7 mouse cellular contexts compared by ENCODE assay signal in the genomic region with DNA sequence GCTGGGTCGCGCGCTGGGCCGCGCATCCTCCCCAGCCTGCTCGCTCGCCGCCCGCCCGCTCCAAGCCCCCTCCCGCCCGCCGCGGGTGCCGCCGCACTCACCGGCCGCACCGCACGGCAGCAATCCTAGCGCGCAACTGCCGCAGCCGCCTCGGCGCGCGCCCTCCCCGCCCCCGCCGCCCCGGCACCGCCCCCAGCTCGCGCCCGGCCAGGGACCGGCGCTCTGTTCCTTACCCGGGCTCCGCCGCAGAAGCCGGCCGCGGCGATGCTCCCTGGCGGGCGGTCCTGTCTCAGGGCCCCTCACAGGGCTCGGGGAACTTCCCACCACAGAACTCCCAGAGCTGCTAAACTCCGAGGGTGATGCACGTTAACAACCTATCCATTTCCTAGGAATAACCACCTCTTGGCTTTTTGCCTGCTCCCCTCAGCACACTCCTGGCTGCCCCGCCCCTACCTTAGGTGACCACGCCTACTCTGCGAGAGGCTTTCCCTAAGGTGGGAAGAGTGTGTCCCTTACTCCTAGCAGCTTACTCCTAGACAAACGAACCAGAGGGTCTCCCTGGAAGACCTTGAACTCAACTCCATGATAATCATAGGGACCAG. TPM values are rescaled to one million over a fixed set of nuclear protein-coding genes. Genes with fewer than 3 reads are reported as not detected.
DNase-seq lines count a peak whose midpoint lies in the region; ATAC-seq lines count a peak whose summit lies in the region.

No protein-coding gene starts in this region.

- WGBS in intestine, embryonic 14.5 days: under 1% methylated on average over 42 of the region's 54 CpGs
- WGBS in limb, embryonic 10.5 days: 2% methylated on average over 53 of the region's 54 CpGs
- WGBS in midbrain, embryonic 11.5 days: under 1% methylated on average over 34 of the region's 54 CpGs

- ATAC-seq in intestine, embryonic 14.5 days (replicated peaks; ENCODE audit: low FRiP score, low TSS enrichment, low read depth): peak; percentile 95
- peak; percentile 93 for ATAC-seq in midbrain, embryonic 11.5 days (ENCODE audit: low FRiP score)

- H3K27me3 ChIP-seq in intestine, embryonic 14.5 days (replicated peaks; ENCODE audit: control insufficient read depth, insufficient read depth, low read length): no peaks in the 10 kb centered on the region
- H3K27me3 ChIP-seq in limb, embryonic 10.5 days (ENCODE audit: low read depth, poor library complexity, severe bottlenecking): no peaks in the 10 kb centered on the region
- no peaks in the 10 kb centered on the region for H3K27me3 ChIP-seq in midbrain, embryonic 11.5 days (ENCODE audit: control insufficient read depth, insufficient read depth, low read length)

- intact Hi-C loops in gastrocnemius, postnatal 36 days (cut with DNase I): loop anchor here (10.0 kb wide), 1 partner anchor 367 kb away; a partner anchor contains a TSS

- peak overlapping the region; percentile 74 for H3K4me2 ChIP-seq in intestine, embryonic 14.5 days (ENCODE audit: low read length)
- H3K4me2 ChIP-seq in midbrain, embryonic 11.5 days: peak overlapping the region; percentile 49

- peak overlapping the region; percentile 90 for H3K9ac ChIP-seq in intestine, embryonic 14.5 days (ENCODE audit: low read length)
- H3K9ac ChIP-seq in midbrain, embryonic 11.5 days (ENCODE audit: low read length): peak overlapping the region; percentile 82

- peak; percentile 68 for DNase-seq in adrenal gland, adult 8-10 months
- peak; percentile 89 for DNase-seq in embryo, embryonic 10.5 days (ENCODE audit: low spot score)
- peak; percentile 53 to 64 for DNase-seq in gastrocnemius, postnatal 36 days
- peak; percentile 92 for DNase-seq in intestine, embryonic 14.5 days (ENCODE audit: low spot score)
- DNase-seq in limb, embryonic 10.5 days (ENCODE audit: low spot score): peak; percentile 89
- peak; percentile 98 for DNase-seq in midbrain, embryonic 11.5 days (ENCODE audit: low spot score, missing footprints)
- DNase-seq in skeletal muscle tissue, adult 2 months (ENCODE audit: low read depth, low spot score): peak; percentile 50

- peak overlapping the region; percentile 92 for H3K27ac ChIP-seq in intestine, embryonic 14.5 days (ENCODE audit: low read depth)
- H3K27ac ChIP-seq in limb, embryonic 10.5 days: peak overlapping the region; percentile 96
- H3K27ac ChIP-seq in midbrain, embryonic 11.5 days (ENCODE audit: low read depth, low read length): peak overlapping the region; percentile 86

- peaks cover 21% of the 10 kb centered on the region for H3K4me1 ChIP-seq in intestine, embryonic 14.5 days (replicated peaks; ENCODE audit: control insufficient read depth, insufficient read depth, low read length)
- peaks cover 30% of the 10 kb centered on the region for H3K4me1 ChIP-seq in limb, embryonic 10.5 days
- peaks cover 12% of the 10 kb centered on the region; the same call in 1 of the 2 replicates for H3K4me1 ChIP-seq in midbrain, embryonic 11.5 days (ENCODE audit: control insufficient read depth, insufficient read depth, low read length)

- no peaks in the 10 kb centered on the region for H3K9me3 ChIP-seq in intestine, embryonic 14.5 days (ENCODE audit: control insufficient read depth, low read length)
- no peaks in the 10 kb centered on the region for H3K9me3 ChIP-seq in limb, embryonic 10.5 days (replicated peaks)
- no peaks in the 10 kb centered on the region for H3K9me3 ChIP-seq in midbrain, embryonic 11.5 days (ENCODE audit: control insufficient read depth, low read length)

- H3K4me3 ChIP-seq in intestine, embryonic 14.5 days (ENCODE audit: low read depth, low read length): peak overlapping the region; percentile 78
- peak overlapping the region; percentile 84 for H3K4me3 ChIP-seq in limb, embryonic 10.5 days
- peak overlapping the region; percentile 69 for H3K4me3 ChIP-seq in midbrain, embryonic 11.5 days (ENCODE audit: low read depth, low read length)

- H3K36me3 ChIP-seq in intestine, embryonic 14.5 days (ENCODE audit: control insufficient read depth, insufficient read depth, low read length): no peaks in the 10 kb centered on the region
- no peaks in the 10 kb centered on the region for H3K36me3 ChIP-seq in limb, embryonic 10.5 days
- H3K36me3 ChIP-seq in midbrain, embryonic 11.5 days (ENCODE audit: control insufficient read depth, insufficient read depth, low read length): no peaks in the 10 kb centered on the region

RNA-seq across cellular contexts. Expression of a gene that starts 52.2 kb away (rescaled TPM):
- total RNA-seq in adrenal gland, adult 8-10 months (2022): 1 to 10 TPM; 6.1 to 9.9 (median 7.6) TPM
- not detected for total RNA-seq in gastrocnemius, postnatal 36 days (2021)
- 18.3 and 19.2 TPM in 2 replicates for polyA plus RNA-seq in intestine, embryonic 14.5 days (2014; fragmentation: Nextera tagmentation; extraction: Ambion mirVana)
- polyA plus RNA-seq in limb, embryonic 10.5 days (2016; fragmentation: Nextera tagmentation; extraction: Ambion mirVana): 0.11 and 0.15 TPM in 2 replicates
- 179 and 186 TPM in 2 replicates for polyA plus RNA-seq in midbrain, embryonic 11.5 days (2014; fragmentation: Nextera tagmentation; extraction: Ambion mirVana)

RNA-seq across cellular contexts. Expression of a gene that starts 52.7 kb away (rescaled TPM):
- total RNA-seq in adrenal gland, adult 8-10 months (2022): 10 to 100 TPM; 44.2 to 83.0 (median 65.5) TPM
- total RNA-seq in gastrocnemius, postnatal 36 days (2021): 10 to 100 TPM in 1 of 2 experiments, 1 to 10 TPM in 1; 6.3 to 10.2 TPM
- polyA plus RNA-seq in intestine, embryonic 14.5 days (2014; fragmentation: Nextera tagmentation; extraction: Ambion mirVana): 55.1 and 64.1 TPM in 2 replicates
- 75.4 and 89.8 TPM in 2 replicates for polyA plus RNA-seq in limb, embryonic 10.5 days (2016; fragmentation: Nextera tagmentation; extraction: Ambion mirVana)
- polyA plus RNA-seq in midbrain, embryonic 11.5 days (2014; fragmentation: Nextera tagmentation; extraction: Ambion mirVana): 73.5 and 79.6 TPM in 2 replicates

Comparison
In these comparisons a context has a peak if more than half of its experiments do, and no peak if none do; other contexts are left out.
1. Peak in every context shown above with its lines: DNase-seq, ATAC-seq, H3K4me3 ChIP-seq and H3K27ac ChIP-seq.
2. RNA of a gene that starts 52.2 kb away (polyA plus RNA-seq): 179 to 186 TPM in midbrain, embryonic 11.5 days and 18.3 to 19.2 TPM in intestine, embryonic 14.5 days; 0.11 to 0.15 TPM in limb, embryonic 10.5 days; every median in the first group is over 10 times any median in the second.